Mouse (Mus musculus): Measurements from ENCODE around the gene Arl5a.
A peak's percentile ranks its signal among the peaks of the same experiment; 100 is the strongest.

Gene Arl5a

DNA sequence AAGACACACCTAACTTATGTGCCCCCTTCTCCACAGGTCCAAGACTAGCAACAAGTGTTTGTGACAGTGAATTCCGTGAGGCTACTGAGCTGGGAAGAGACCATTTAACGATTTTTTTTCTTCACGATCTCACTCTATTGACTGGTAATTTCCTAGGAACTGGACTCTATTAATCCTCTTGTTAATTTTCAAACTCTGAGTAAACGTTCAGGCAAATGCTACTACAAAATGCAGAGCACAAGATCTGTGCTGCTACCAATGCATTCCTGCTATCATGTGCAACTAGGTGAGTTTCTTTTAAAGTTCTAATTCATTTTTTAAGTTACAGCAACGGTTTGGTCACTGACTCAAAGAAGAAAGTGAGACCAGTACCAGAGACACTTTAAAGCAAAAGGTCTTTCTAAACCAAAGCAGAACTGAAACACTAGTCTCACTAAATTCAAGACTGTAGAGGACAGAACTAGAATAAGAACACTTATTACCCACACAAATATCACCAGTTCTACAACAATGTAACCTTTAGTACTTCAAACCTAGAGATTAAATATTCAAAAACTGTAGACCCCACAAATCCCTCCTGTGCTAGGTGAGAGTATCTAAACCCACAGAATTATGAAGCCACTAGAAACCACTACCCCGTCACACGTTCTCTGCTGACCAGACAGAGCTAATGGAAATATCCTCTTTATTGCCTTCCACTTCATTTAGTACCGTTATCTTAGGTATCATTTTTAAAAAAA lies 1.7 kb downstream of the Arl5a start:
- DNase-seq (ENCODE audit: low read depth), result peak; percentile 38

DNA sequence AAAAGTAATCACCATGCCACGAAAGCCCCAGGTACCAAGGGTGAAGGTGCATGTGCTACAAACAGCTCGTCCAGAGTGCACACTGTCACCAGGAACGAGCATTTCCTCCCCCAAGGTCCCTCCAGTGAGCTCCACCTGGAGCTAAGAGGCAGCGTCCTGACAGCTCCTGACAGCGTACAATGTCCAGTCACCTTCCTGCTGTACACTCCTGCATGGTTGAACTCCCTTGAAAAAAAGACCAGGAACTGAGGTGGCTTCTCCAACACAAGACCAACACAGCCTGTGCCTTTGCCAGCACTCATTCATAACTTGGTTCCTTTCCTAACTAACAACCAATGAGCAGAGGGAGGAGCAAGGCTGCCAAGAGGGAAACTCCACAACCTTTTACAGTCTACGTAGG lies 3.5 kb downstream of the Arl5a start:
- DNase-seq (ENCODE audit: low read depth), result peak; percentile 72

DNA sequence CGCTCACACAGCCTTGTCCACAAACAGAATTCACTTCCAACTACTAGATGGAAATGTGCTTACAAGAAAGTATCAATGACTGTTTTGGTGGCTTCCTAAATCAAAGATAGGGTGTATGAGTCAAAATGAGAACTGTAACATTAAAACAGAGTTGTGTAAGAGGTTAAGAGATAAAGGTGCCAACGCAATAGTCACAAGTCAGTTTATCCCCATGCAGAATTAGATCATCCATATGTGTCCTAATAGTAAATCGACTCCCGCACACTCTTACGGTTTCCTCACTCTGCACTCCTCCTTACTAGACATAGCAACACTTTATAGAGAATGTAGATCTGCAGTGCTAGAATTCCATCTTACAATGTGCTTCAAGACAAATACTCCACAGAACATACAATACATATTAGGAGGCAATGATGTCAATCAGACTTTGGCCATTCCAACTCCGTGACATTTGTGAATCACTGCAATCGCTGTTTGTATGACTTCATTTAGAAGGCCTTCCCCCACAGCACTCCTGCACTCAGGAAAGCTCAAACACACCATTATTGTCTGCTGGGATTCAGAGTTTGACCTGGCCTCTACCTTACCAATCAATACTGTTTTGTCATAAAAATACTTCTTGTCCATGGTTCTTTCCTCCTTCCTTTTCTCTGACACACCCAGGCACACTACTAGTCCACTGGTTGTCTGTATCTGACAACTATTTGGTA lies 4.5 kb downstream of the Arl5a start:
- DNase-seq (ENCODE audit: low read depth), result peak; percentile 57

DNA sequence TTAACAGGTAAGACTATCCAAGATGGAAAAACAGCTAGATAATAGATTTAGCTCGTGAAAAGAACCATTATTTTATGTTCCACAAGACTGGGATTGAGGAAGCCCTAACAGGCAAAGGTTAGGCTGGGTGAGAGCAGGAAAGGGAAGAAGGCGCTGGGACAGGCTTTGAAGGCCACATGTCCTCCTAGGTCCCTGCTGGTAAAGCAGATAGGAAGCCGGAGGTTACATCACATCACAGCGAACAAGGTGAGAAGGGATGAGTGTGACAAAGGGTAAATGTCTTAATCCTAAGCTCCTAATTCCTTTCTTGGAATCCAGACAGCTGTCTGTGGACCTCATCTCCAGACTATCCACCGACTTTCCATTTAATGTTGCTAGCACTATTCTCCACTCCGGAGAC lies 5.4 kb downstream of the Arl5a start:
- DNase-seq (ENCODE audit: low read depth), result no peak

DNA sequence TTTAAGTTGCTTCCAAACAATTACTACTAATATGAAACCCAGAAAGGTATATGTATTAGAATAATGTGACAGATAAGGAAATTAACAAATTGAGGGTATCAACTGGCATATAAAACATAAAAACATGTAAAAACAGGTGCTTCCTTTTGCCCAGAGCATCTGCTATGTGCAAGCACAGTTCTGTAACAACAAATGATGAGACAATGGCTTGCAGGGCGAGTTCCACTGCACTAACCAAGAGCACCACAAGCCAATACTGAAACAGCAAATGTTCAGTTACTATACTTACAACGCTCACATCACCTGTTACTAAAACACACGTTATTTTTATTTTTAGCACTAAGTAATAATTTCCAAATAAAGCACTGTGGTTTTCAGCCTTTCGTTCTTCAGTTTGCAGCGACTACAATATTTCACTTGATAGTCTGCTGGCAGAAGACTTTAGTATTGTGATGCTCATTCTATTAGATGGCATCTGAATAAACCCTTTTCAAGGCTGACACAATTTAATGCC lies 12.1 kb downstream of the Arl5a start:
- DNase-seq (ENCODE audit: low read depth), result no peak

DNA sequence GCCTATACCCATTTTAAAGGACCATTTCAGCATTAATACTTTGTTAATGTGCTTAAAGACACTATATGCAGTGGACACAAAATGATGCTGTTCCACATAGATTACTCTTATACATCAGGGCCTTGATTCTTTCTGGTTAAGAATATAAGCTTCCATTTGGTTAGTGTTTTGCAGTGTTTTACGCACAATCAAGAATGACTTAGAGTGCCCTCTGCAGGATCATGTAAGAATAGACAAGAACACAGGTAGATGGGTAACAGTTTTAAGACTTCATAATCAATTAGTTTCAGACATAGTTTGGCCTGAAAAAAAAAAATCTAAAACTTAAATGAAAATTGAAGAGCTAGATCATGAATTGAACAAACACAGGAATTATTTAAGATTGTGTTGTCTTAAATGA lies 18.2 kb downstream of the Arl5a start:
- peak; percentile 85 for DNase-seq (ENCODE audit: low read depth)

DNA sequence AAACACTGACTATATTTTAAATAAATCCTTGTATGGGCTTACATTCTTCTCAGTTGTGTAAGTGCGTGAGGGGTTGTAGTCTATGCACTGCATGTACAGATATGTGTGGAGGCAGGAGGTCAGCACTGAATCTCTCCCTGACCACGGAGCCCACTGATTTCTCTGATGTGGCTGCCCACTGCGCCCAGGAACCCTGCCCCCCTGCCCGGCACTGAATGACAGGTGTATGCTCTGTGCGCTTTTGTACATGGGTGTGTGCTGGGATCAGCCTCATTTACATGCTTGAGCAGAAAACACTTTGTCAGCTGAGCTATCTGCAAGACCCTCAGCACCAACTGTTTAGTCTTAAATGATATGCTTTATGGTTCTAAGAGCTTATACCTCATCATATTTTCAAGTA lies 19.5 kb downstream of the Arl5a start:
- no peak for DNase-seq (ENCODE audit: low read depth)

DNA sequence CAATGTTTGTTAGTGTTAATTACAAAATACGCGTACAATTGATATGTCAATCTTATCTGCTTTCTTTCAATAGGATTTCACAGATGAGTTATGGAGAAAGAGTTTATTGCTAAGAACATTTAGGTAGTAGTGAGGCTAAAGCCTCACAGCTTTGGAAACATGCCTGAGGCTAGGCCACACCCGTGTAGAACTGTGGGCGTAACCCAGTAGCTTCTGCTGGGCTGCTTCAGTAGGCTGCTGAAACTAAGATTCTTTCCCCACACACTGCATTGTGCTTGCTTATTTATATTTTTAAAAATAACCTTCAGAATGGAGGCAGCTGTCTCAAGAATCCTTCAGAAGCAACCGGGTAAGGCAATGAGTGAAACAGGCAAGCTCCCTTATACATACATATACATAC lies 30.2 kb downstream of the Arl5a start:
- DNase-seq (ENCODE audit: low read depth), result no peak

DNA sequence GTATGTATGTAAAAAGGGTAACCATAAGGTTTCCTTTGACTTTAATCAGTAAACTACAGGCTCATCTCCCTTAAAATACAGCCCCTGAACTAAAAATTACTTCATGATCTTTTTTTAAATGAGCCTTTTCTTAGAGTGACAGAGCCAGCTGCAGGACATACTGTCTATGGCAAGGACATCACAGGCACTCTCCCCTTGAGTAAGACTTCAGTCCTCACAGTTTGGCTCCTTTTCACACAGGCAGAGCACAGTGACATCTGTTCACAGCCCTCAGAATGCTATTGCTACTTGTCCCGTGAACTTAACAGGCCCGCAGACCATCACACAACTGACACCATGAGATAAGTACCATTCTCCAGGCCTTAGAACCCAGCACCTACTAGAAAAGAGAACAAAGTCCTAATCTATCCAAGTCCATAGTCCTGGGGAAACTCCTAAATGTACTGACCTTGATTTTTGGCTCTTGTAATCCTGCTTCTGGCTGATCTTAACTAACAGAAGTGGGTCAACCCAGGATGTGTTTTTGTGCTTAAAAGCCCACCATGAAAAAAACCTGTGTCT lies 34.2 kb downstream of the Arl5a start:
- DNase-seq (ENCODE audit: low read depth), result no peak

DNA sequence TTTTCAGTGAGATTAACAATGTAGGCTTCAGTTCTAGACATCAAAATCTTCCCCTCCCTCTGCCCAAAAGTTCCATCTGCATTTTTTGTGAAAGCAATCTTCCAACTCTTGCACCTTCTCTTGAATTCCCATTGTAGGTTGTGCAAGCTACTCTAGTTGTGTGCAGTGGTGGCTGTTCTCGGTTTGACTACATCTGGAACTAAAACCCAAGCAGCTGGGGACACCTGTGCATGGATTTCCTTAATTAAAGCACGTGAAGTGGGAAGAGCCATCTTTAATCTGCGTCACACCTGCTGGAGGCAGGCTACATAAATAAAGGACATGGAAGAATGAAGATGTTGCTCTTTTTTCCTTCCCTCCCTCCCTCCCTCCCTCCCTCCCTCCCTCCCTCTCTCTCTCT lies 34.7 kb downstream of the Arl5a start:
- no peak for DNase-seq (ENCODE audit: low read depth)

DNA sequence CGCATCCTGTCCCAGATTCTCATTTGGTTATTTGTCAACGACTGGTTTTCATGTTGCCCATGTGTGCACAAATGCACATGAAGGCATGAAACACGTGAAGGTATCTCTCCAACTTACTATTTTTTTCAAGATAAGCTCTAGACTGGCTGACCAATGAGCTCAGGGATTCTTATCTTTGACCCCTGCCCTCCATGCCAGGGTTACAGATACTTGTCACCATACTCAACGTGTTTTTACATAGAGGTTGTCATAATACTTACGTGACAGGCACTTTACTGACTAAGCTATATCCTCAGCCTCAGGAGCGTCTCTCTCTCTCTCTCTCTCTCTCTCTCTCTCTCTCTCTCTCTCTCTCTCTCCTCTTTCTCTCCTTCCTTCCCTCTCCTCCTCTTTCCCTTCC lies 38.2 kb downstream of the Arl5a start:
- no peak for DNase-seq (ENCODE audit: low read depth)

DNA sequence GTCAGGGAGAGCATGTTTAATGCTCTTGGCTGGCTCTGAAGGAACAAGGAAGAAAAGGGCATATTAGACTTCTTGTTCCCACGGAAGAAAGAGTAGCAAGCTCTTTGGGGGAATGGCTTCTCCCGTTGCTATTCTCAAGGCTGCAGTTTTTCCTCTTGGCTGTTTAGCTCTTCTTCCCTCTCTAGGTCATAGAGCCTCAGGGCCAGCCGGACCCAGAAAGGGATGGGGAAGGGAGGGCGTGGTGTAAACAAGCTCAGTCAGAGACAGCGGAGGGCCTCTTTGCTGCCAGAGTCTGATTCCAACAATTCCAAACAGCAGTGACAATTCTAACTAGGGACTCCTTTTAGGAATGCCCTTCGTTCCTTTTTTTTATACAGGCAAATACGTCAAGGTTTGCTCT lies 38.7 kb downstream of the Arl5a start:
- no peak for DNase-seq (ENCODE audit: low read depth)

DNA sequence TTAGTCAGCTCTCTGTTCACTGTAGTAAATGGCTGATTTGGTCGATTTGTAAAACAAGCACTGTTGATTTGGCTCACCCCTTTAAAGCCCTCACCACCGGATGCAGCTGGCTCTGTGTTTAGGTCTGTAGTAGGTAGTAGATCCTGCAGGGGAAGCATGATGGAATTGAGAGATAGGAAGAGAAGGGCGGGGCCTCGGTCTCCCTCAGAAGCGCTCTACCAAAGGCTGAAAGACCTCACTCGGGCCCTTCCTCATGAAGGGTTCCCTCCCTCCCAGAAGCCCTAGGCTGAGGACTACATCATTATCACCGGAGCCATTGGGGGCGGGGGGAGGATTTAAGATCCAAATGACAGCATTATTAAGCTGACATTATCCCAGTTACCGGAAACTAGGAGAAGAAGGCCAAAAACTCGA lies 45.8 kb downstream of the Arl5a start:
- DNase-seq (ENCODE audit: low read depth), result no peak

DNA sequence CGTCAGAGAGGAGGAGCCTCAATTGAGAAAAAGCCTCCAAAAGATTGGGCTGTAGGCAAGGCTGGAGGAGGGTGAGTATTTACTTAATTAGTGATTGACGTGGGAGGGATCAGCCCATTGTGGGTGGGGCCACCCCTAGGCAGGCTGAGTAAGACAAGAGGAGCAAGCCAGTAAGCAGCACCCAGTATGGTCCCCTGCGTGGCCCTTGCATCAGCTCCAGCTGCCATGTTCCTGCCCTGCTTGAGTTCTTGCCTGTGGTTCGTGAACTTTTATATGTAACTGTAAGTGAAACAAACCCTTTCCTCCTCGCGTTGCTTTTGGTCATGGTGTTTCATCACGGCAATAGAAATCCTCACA lies 46.3 kb downstream of the Arl5a start, which contains the start of gene Neb:
Gene Neb, minus strand, starts transcription at position 27 of the 357 bp plus-strand sequence.
- peak; percentile 78 for DNase-seq (ENCODE audit: low read depth)

DNA sequence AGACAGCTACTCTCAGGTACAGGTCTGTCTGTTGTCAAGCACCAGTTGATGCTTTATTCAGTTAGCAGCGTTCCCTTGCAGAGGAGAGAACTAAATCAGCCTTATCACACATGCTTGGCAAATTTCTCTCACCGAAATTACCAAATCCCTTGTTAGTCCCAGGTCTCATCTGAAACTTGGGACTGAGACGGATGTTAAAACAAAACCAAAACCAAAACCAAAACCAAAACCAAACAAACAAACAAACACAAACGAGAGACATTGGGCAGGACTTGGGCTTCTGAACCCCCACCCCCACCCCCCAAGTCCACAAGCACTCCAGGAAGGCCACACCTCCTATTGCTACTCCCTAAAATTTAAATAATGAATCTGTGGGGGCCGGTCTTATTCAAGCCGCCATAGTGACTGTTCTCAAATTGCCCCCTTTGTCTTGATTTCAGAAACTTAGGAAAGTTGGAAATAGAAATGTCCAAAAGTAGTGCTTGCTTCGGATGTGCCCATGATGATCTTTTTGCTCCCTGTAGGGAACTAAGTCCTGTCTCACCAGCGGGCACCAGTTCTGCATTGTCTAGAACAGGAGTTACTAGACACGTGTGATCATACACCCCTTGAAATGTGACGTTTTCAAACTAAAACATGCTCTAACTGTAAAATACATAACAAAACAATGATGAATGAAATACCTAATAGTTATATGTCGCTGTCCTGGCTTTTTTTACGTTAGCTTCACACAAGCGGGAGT lies 46.8 kb downstream of the Arl5a start:
- DNase-seq (ENCODE audit: low read depth), result peak; percentile 50

DNA sequence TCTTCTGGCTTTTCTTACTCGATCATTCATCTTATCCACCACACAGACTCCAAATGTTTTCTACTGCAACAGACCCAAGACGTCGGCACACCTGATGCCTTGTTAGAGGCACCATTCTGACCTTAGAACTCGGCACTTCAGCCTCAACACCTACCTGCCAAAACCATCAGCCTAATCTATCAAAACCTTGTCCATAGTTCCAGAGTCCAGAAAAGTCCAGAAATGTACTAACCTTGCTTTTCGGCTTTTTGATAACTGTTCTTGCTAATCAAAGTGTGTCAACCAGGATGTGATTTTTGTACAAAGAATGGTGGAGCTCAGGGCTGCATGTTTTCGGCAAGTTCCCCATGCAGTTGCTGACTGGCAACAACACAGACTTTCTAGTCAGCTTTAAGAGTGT lies 50.0 kb downstream of the Arl5a start:
- DNase-seq (ENCODE audit: low read depth), result no peak

DNA sequence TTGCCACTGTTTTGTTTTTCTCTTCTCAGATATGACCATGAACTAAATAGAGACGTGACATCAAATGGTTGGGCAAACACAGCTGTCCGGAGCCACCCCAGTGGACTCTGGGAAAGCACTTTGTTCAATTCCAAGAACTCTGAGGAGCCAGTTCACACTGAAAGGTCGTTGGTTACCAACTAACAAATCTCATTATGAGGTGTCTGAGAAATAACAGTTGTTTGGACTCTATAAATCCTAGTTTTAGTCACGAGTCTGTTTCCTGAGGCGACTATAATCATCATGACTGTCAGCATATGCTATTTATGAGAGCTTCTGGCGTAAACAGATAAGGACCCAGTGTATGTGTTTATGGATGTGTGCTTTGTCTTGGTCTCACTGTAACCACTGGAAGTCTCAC lies 52.2 kb downstream of the Arl5a start:
- DNase-seq (ENCODE audit: low read depth), result peak; percentile 29

DNA sequence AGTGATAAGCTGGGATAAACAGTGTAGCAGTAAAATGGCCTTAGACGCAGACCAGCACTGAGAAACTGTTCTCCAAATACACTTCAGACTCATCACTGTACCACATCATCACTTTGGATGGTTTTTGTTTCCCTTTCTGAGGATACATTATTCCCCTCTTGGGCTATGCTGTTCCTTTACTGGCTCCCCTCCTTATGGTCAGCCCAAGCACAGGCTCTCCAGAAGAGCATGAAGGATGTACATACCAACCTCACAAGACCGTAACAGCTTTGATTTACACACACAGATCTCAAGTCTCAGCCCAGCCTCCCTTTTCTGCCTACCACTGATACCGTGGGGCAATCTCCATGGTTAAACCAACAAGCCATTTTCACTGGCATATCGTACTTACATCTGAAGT lies 52.6 kb downstream of the Arl5a start:
- DNase-seq (ENCODE audit: low read depth), result no peak

DNA sequence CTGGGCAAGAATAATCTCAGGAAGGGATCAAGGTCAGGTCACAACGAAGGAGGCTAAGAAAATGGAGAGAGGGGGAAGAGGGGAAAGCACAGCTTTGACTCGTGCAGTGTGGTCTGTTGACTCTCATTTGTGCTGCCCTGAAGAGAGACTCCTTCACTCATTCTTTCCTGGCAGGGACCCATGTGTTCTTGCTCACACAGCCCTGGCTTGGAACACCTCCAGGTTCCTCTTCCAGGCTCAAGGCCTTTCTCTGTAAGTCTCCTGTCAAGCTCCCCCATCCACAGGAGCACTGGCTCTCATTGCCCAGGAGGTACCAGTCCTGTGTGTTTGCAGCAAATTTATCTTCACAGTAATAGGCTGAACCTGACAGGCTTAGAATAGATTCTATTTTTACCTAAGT lies 53.6 kb downstream of the Arl5a start:
- no peak for DNase-seq (ENCODE audit: low read depth)

DNA sequence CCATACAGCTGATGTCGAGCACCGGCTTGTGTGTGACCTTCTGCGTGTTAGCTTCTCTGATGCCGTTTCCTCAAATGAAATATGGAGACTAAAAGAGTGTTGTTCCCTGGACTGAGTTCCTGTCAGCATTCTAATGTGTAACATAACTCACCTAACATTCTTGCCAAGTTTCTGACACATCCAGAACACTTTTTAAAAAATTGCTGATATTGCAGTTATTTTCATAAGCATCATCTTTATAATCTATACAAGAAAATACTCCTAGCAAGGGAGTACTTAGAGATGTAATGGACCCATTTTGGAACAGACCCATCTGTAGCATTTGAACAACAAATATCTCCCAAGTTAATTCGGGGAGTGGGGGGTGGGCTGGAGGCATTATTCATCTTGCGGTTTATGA lies 55.1 kb downstream of the Arl5a start:
- DNase-seq (ENCODE audit: low read depth), result no peak

DNA sequence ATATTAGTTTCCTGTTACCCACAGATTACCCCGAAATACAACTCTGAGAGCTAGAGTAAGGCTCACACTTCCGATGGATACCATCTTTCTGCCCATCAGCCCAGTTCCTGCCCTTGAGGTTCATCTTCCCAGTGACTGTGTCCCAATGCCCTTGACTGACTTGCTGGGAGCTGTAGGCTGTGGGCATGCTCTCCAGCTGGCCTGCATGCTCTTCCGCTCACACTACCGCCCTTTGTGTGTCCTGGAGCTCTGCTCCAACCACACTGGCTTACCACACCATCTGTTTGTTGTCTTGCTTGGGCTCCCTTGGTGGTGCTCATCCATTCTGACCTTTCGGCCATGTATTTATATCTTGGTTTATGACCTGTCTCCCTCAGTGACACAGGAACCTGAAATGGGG lies 57.0 kb downstream of the Arl5a start:
- DNase-seq (ENCODE audit: low read depth), result no peak

DNA sequence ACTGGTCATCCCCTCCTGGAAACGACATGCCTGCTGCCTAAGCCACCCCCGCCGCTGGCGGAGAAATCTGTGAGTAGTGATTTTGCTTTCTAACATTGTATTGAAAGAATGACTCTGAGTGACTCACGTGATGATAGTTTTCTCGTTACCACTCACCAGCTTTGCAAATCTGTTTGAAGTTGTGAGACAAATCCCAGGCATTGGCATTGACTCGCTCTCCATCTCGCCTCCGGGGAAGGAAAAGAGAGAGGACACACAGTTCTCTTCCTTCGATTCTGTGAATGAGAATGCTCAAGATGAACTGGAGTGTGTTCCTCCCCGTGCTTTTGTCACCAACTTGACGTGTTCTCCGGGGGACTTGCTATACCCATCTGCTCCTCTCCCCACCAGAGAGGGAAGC lies 57.5 kb downstream of the Arl5a start:
- DNase-seq (ENCODE audit: low read depth), result no peak

DNA sequence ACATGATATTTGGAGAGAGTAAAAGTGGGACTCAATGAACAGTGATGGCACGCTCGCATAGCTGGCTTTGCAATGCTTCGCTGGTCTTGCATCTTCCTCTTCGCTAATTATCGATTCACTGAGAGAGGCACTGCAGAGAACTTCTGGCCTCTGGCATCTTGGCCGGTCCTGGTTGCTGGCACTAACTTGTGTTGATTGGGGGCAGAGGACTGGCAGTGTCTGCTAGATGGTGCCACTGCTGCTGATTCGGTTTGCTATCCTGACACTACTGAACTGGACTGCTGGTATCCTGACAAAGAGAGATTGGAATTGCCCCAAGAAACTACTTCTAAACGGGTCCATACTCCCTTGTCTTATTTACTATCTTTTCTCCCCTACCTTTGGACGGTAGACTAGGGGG lies 63.6 kb downstream of the Arl5a start:
- DNase-seq (ENCODE audit: low read depth), result no peak
